Mouse (Mus musculus) heart, adult 8-10 months (tissue): ENCODE measurements at regions not wholly inside any gene's neighbourhood (a gene's known extent, or its start where the extent isn't known, plus 50 kb on each side); places are given as distances from the start of the nearest gene placed in this dataset.
"Not testable (repeated sequence)": the region's sequence is repeated elsewhere in the genome, so short reads cannot be mapped to it uniquely, and the experiment has no call there.

Source experiments
- DNase-seq: peaks from one replicate; pipeline ENCODE4 v3.0.0; 2022; ENCODE audit warnings: low spot score

- DNase-seq: not testable (repeated sequence)
Observed at GRCm38 (mm10) chr14:53331153-53331552, 835.6 kb upstream of the Olfr1507 start.

GRCm38 (mm10) chr14:53324367-53324766 lies 828.8 kb upstream of the Olfr1507 start:
- not testable (repeated sequence) for DNase-seq

- DNase-seq: not testable (repeated sequence)
Observed at GRCm38 (mm10) chr14:53318512-53319309, 823.2 kb upstream of the Olfr1507 start.

GRCm38 (mm10) chr14:53312490-53312889 lies 816.9 kb upstream of the Olfr1507 start:
- DNase-seq: not testable (repeated sequence)

- DNase-seq: not testable (repeated sequence)
Observed at GRCm38 (mm10) chr14:53303179-53303578, 807.6 kb upstream of the Olfr1507 start.

- not testable (repeated sequence) for DNase-seq
Observed at GRCm38 (mm10) chr14:53302491-53302829, 806.9 kb upstream of the Olfr1507 start.

- DNase-seq: not testable (repeated sequence)
Observed at GRCm38 (mm10) chr14:53301722-53302490, 806.4 kb upstream of the Olfr1507 start.

- not testable (repeated sequence) for DNase-seq
Observed at GRCm38 (mm10) chr14:53301110-53301509, 805.6 kb upstream of the Olfr1507 start.

- DNase-seq: not testable (repeated sequence)
Observed at GRCm38 (mm10) chr14:53299735-53300134, 804.2 kb upstream of the Olfr1507 start.

- DNase-seq: not testable (repeated sequence)
Observed at GRCm38 (mm10) chr14:53283350-53284141, 788.0 kb upstream of the Olfr1507 start.

- not testable (repeated sequence) for DNase-seq
Observed at GRCm38 (mm10) chr14:53273218-53273617, 777.7 kb upstream of the Olfr1507 start.

GRCm38 (mm10) chr14:53267693-53268092 lies 772.1 kb upstream of the Olfr1507 start:
- DNase-seq: not testable (repeated sequence)

GRCm38 (mm10) chr14:53255962-53256361 lies 760.4 kb upstream of the Olfr1507 start:
- not testable (repeated sequence) for DNase-seq

GRCm38 (mm10) chr14:53253470-53253869 lies 757.9 kb upstream of the Olfr1507 start:
- DNase-seq: not testable (repeated sequence)

GRCm38 (mm10) chr14:53231142-53231541 lies 735.6 kb upstream of the Olfr1507 start:
- DNase-seq: not testable (repeated sequence)

GRCm38 (mm10) chr14:53224789-53225188 lies 729.2 kb upstream of the Olfr1507 start:
- DNase-seq: not testable (repeated sequence)

- not testable (repeated sequence) for DNase-seq
Observed at GRCm38 (mm10) chr14:53210554-53210953, 715.0 kb upstream of the Olfr1507 start.

GRCm38 (mm10) chr14:53209258-53209657 lies 713.7 kb upstream of the Olfr1507 start:
- DNase-seq: not testable (repeated sequence)

GRCm38 (mm10) chr14:53190931-53191330 lies 695.4 kb upstream of the Olfr1507 start:
- not testable (repeated sequence) for DNase-seq

- not testable (repeated sequence) for DNase-seq
Observed at GRCm38 (mm10) chr14:53174099-53174498, 678.5 kb upstream of the Olfr1507 start.

- not testable (repeated sequence) for DNase-seq
Observed at GRCm38 (mm10) chr14:53166327-53166726, 670.8 kb upstream of the Olfr1507 start.

- DNase-seq: not testable (repeated sequence)
Observed at GRCm38 (mm10) chr14:53159012-53159411, 663.5 kb upstream of the Olfr1507 start.
